Mouse (Mus musculus) hindbrain, embryonic 13.5 days (tissue): ENCODE measurements around the gene Car11. TPM values are rescaled to one million over a fixed set of nuclear protein-coding genes. Genes with fewer than 3 reads are reported as not detected.
"Not testable (repeated sequence)": the region's sequence is repeated elsewhere in the genome, so short reads cannot be mapped to it uniquely, and the experiment has no call there.

Experiments
- ATAC-seq: fragments of 200-750 bp; cut with Nextera tagmentation; 2 replicates; pipeline ENCODE4 v1.8.0; 2017; ENCODE audit warnings: moderate TSS enrichment; ENCODE audit not compliant: low FRiP score
- H3K27ac ChIP-seq: fragments of 300-500 bp; sonication (generic); 2 replicates; pipeline ENCODE4 v1.5.1; 2015; ENCODE audit warnings: inconsistent platforms, mild to moderate bottlenecking, moderate library complexity
- H3K27me3 ChIP-seq: fragments of 300-500 bp; sonication (generic); 2 replicates; pipeline ENCODE4 v1.6.1; 2015; ENCODE audit warnings: mild to moderate bottlenecking, inconsistent platforms
- H3K36me3 ChIP-seq: fragments of 300-500 bp; sonication (generic); 2 replicates; pipeline ENCODE4 v1.6.1; 2015; ENCODE audit warnings: mild to moderate bottlenecking, inconsistent platforms
- H3K4me1 ChIP-seq: fragments of 300-500 bp; sonication (generic); replicated peaks from 2 replicates; pipeline ENCODE4 v1.6.1; 2015; ENCODE audit warnings: inconsistent platforms
- H3K4me2 ChIP-seq: fragments of 300-500 bp; sonication (generic); 2 replicates; pipeline ENCODE4 v1.6.1; 2015; ENCODE audit warnings: inconsistent platforms, mild to moderate bottlenecking, moderate library complexity
- H3K4me3 ChIP-seq: fragments of 300-500 bp; sonication (generic); 2 replicates; pipeline ENCODE4 v1.5.1; 2015; ENCODE audit warnings: mild to moderate bottlenecking, inconsistent platforms
- H3K9ac ChIP-seq: fragments of 300-500 bp; sonication (generic); 2 replicates; pipeline ENCODE4 v1.6.1; 2015; ENCODE audit warnings: mild to moderate bottlenecking, inconsistent platforms
- H3K9me3 ChIP-seq: fragments of 300-500 bp; sonication (generic); 2 replicates; pipeline ENCODE4 v1.6.1; 2016; ENCODE audit warnings: inconsistent platforms
- WGBS: fragments of 180-500 bp; shearing (Covaris S2); methylation state at CpG from one replicate; pipeline ENCODE4 v1.1.7; 2015; 5-methylcytosine and 5-hydroxymethylcytosine counted together
- polyA plus RNA-seq: library from polyadenylated mRNA; unstranded; fragments of >200 nt; fragmentation: Nextera tagmentation; extraction: Ambion mirVana; gene quantifications from 2 replicates; pipeline ENCODE4 v1.2.1, GENCODE M21; 2015

Car11 gene
- polyA plus RNA-seq, result 38.5 and 41.6 TPM in 2 replicates

- H3K4me3 ChIP-seq, result peak within 1 kb of the TSS; percentile 54
- peak within 1 kb of the TSS; percentile 86 for H3K27ac ChIP-seq
- 1% methylated on average over 36 of the region's 36 CpGs for WGBS
- no peak for ATAC-seq
- no peaks in the 10 kb centered on the region for H3K9me3 ChIP-seq
- H3K27me3 ChIP-seq, result peaks cover 24% of the 10 kb centered on the region
- no peaks in the 10 kb centered on the region for H3K36me3 ChIP-seq
- H3K9ac ChIP-seq, result peak within 1 kb of the TSS; percentile 82
- H3K4me2 ChIP-seq, result peak within 1 kb of the TSS; percentile 94
- peaks cover 51% of the 10 kb centered on the region for H3K4me1 ChIP-seq
Measured at GRCm38 (mm10) chr7:45699523-45700141, at the start of gene Car11. Gene Car11 (plus strand): TSS chr7:45699843.

GRCm38 (mm10) chr7:45650484-45650883, 49.2 kb upstream of the Car11 start:
- not testable (repeated sequence) for ATAC-seq, H3K9me3 ChIP-seq, H3K36me3 ChIP-seq, H3K4me2 ChIP-seq, H3K27me3 ChIP-seq, H3K9ac ChIP-seq, H3K27ac ChIP-seq, H3K4me3 ChIP-seq, H3K4me1 ChIP-seq
- WGBS, result 94% methylated on average over 20 of the region's 20 CpGs

GRCm38 (mm10) chr7:45654424-45655047, 45.1 kb upstream of the Car11 start:
- no peak overlapping the region for H3K4me3 ChIP-seq
- no peaks in the 10 kb centered on the region for H3K36me3 ChIP-seq
- peak overlapping the region; percentile 46; the same call in 1 of the 2 replicates for H3K9ac ChIP-seq
- no peak overlapping the region for H3K27ac ChIP-seq
- no peak for ATAC-seq
- H3K27me3 ChIP-seq, result no peaks in the 10 kb centered on the region
- H3K4me1 ChIP-seq, result 0 out of 2 replicates have a peak, but pooled peaks cover 4% of the 10 kb centered on the region
- H3K9me3 ChIP-seq, result no peaks in the 10 kb centered on the region; the same call in 1 of the 2 replicates
- 30% methylated on average over 17 of the region's 17 CpGs for WGBS
- H3K4me2 ChIP-seq, result peak overlapping the region; percentile 25

- Histone ChIP-seq H3K9me3 (no peaks in the 10 kb centered on the region; the same call in 1 of the 2 replicates), H3K4me1 (no peaks in the 10 kb centered on the region), H3K27ac (no peak overlapping the region), H3K36me3 (no peaks in the 10 kb centered on the region), H3K4me2 (no peak overlapping the region), H3K27me3 (0 out of 2 replicates have a peak, but pooled peaks cover 2% of the 10 kb centered on the region), H3K4me3 (no peak overlapping the region), H3K9ac (no peak overlapping the region)
- no peak for ATAC-seq
- WGBS, result 85% methylated on average over 11 of the region's 11 CpGs
Measured at GRCm38 (mm10) chr7:45660746-45661478, 38.7 kb upstream of the Car11 start.

- not testable (repeated sequence) for ATAC-seq, H3K4me2 ChIP-seq, H3K36me3 ChIP-seq, H3K27me3 ChIP-seq, H3K9me3 ChIP-seq, H3K4me3 ChIP-seq, H3K9ac ChIP-seq, H3K27ac ChIP-seq, H3K4me1 ChIP-seq
- WGBS, result 92% methylated on average over 6 of the region's 6 CpGs
Measured at GRCm38 (mm10) chr7:45661702-45662101, 37.9 kb upstream of the Car11 start.

DNA sequence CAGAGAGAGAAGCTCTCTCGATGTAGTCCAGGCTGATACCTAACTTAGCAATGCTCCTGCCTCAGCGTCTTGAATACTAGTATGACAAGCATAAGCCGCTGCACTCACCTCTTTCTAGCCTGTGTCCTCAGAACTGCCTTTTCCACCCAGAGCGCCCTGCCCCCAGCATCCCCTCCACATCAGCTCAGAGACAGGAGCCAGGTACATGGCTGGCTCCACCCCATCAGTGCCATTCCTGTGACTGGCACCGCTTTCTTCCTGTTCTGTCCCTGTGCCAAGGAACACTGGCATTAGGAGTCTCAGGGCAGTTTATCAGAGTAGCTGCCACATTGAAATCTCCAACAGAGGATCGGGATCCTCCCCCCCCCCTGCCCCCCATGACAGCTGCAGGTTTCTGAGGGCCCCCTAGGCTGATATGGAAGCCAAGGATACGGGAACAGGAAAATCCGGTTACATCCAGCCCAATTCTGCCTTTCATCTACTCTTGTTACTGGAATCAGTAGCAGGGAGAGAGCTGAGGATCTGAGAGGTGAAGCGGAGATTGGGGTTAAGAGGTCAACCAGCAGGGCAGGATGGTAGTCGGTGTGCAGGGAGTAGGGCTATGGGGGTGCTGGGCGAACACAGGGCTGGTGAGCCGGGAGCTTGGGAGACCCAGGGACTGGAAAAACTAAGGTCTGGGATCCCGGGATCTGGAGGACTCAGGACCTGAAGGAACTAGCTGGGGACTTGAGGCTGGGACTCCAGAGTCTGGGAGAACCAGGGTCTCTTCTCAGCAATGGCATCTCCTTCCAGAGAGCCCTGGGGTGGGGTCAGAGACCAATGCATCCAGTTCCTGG, 34.1 kb upstream of the Car11 start:
- Histone ChIP-seq H3K27me3 (0 out of 2 replicates have a peak, but pooled peaks cover 4% of the 10 kb centered on the region), H3K9ac (no peak overlapping the region; the same call in 1 of the 2 replicates), H3K27ac (no peak overlapping the region), H3K4me1 (no peaks in the 10 kb centered on the region), H3K36me3 (no peaks in the 10 kb centered on the region), H3K9me3 (no peaks in the 10 kb centered on the region), H3K4me3 (no peak overlapping the region), H3K4me2 (no peak overlapping the region)
- ATAC-seq, result no peak
- 64% methylated on average over 13 of the region's 13 CpGs for WGBS

GRCm38 (mm10) chr7:45666161-45666560, 33.5 kb upstream of the Car11 start, which contains the start of gene Fut2:
Gene Fut2 (minus strand): TSS chr7:45666394.
- Histone ChIP-seq H3K27ac (no peak within 1 kb of the TSS), H3K4me2 (no peak within 1 kb of the TSS), H3K9ac (no peak within 1 kb of the TSS; the same call in 1 of the 2 replicates), H3K27me3 (0 out of 2 replicates have a peak, but pooled peaks cover 4% of the 10 kb centered on the region), H3K4me3 (no peak within 1 kb of the TSS), H3K36me3 (no peaks in the 10 kb centered on the region), H3K4me1 (no peaks in the 10 kb centered on the region), H3K9me3 (no peaks in the 10 kb centered on the region)
- no peak for ATAC-seq
- 85% methylated on average over 7 of the region's 7 CpGs for WGBS

DNA sequence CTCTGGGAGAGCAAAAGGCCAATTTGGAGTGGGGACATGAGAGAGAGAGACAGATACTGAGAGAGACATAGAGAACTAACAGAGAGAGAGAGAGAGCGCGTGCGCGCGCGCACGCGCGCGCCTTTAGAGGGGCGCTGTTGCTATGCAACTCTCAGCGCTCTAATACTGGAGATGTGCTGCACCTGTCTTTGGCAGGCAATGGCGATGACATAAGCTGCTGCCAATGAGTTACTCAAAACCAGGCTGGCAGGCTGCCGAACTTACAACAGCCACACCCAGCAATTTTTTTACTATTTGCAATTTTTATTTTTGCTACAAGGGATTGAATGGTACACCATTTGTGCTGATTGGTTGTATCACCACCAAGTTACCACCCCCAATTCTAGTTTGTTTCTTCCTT, 31.9 kb upstream of the Car11 start:
- Histone ChIP-seq H3K9ac (no peak overlapping the region), H3K27me3 (0 out of 2 replicates have a peak, but pooled peaks cover 4% of the 10 kb centered on the region), H3K4me1 (no peaks in the 10 kb centered on the region), H3K9me3 (no peaks in the 10 kb centered on the region), H3K4me2 (no peak overlapping the region), H3K36me3 (no peaks in the 10 kb centered on the region), H3K4me3 (no peak overlapping the region), H3K27ac (no peak overlapping the region)
- WGBS, result 66% methylated on average over 14 of the region's 14 CpGs
- ATAC-seq, result no peak

- Histone ChIP-seq H3K4me2 (no peak overlapping the region), H3K9me3 (no peaks in the 10 kb centered on the region), H3K27ac (no peak overlapping the region), H3K27me3 (0 out of 2 replicates have a peak, but pooled peaks cover 4% of the 10 kb centered on the region), H3K4me3 (no peak overlapping the region), H3K4me1 (no peaks in the 10 kb centered on the region), H3K9ac (no peak overlapping the region), H3K36me3 (no peaks in the 10 kb centered on the region)
- 97% methylated on average over 9 of the region's 9 CpGs for WGBS
- ATAC-seq, result no peak
Measured at GRCm38 (mm10) chr7:45668921-45669320, 30.7 kb upstream of the Car11 start.

- ATAC-seq, result no peak
- no peak overlapping the region for H3K4me2 ChIP-seq
- WGBS, result 76% methylated on average over 7 of the region's 7 CpGs
- no peak overlapping the region for H3K4me3 ChIP-seq
- no peak overlapping the region for H3K9ac ChIP-seq
- no peaks in the 10 kb centered on the region for H3K36me3 ChIP-seq
- H3K27ac ChIP-seq, result no peak overlapping the region
- H3K9me3 ChIP-seq, result no peaks in the 10 kb centered on the region
- H3K4me1 ChIP-seq, result peaks cover 7% of the 10 kb centered on the region; the same call in 1 of the 2 replicates
- no peaks in the 10 kb centered on the region for H3K27me3 ChIP-seq
Measured at GRCm38 (mm10) chr7:45677627-45678295, 21.9 kb upstream of the Car11 start.

DNA sequence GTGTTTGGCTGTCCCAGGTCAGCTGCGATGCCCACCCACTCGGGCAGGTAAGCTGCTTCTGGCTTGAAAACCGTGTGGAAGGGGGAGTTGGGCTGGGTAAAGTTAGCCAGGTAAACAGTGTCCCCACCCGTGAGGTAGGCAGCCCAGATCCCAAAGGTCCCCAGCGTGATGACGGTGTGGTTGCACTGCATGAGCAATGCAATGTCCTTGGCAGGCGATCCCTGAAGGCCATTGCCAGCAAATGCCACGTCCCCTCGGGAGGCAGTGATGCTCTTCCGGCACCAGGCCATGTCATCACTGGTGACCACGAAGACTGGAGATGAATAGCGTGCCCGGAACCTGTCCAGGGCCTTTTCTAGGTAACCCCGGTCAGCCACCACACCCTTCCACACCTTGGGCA, 21.1 kb upstream of the Car11 start:
- H3K9ac ChIP-seq, result no peak overlapping the region
- no peak overlapping the region for H3K4me3 ChIP-seq
- no peaks in the 10 kb centered on the region for H3K36me3 ChIP-seq
- ATAC-seq, result no peak
- no peaks in the 10 kb centered on the region for H3K9me3 ChIP-seq
- H3K4me1 ChIP-seq, result peaks cover 12% of the 10 kb centered on the region; the same call in 1 of the 2 replicates
- H3K27me3 ChIP-seq, result no peaks in the 10 kb centered on the region
- H3K4me2 ChIP-seq, result no peak overlapping the region
- H3K27ac ChIP-seq, result no peak overlapping the region
- WGBS, result 93% methylated on average over 14 of the region's 14 CpGs
